Comparison of ENCODE assay signal across 10 mouse cellular contexts in genomic region chr12:4417626-4418263, GRCm38 (mm10).
"Had no signal": no experiment of that assay in that cellular context is flagged by ENCODE, and none has a peak within 500 bp of the region (broad histone marks: within the 10 kb centered on the region; RNA-seq: fewer than 3 reads in every experiment).

No protein-coding gene starts in this region.

- H3K27me3 ChIP-seq: limb, embryonic 15.5 days; liver, embryonic 13.5 days; lung, embryonic 15.5 days; midbrain, embryonic 13.5 days; stomach, embryonic 15.5 days had no signal

- H3K4me3 ChIP-seq: limb, embryonic 15.5 days; liver, embryonic 13.5 days; lung, embryonic 15.5 days; midbrain, embryonic 13.5 days; stomach, embryonic 15.5 days had no signal

- H3K4me2 ChIP-seq: limb, embryonic 15.5 days; liver, embryonic 13.5 days; lung, embryonic 15.5 days; midbrain, embryonic 13.5 days; stomach, embryonic 15.5 days had no signal

- H3K9me3 ChIP-seq: limb, embryonic 15.5 days; liver, embryonic 13.5 days; lung, embryonic 15.5 days; midbrain, embryonic 13.5 days; stomach, embryonic 15.5 days had no signal

- H3K9ac ChIP-seq: limb, embryonic 15.5 days; liver, embryonic 13.5 days; liver, postnatal 0 days; lung, embryonic 15.5 days; midbrain, embryonic 13.5 days; stomach, embryonic 15.5 days had no signal

- H3K36me3 ChIP-seq: limb, embryonic 15.5 days; liver, embryonic 13.5 days; lung, embryonic 15.5 days; stomach, embryonic 15.5 days had no signal

- H3K27ac ChIP-seq: limb, embryonic 15.5 days; liver, embryonic 13.5 days; lung, embryonic 15.5 days; midbrain, embryonic 13.5 days; stomach, embryonic 15.5 days had no signal

- ATAC-seq: liver, postnatal 0 days; midbrain, embryonic 13.5 days had no signal

- DNase-seq: kidney, postnatal 36 days; liver, embryonic 13.5 days; liver, postnatal 0 days; lung, postnatal 14 days; right cerebral cortex, postnatal 14 days; thymus, postnatal 36 days had no signal

- H3K4me1 ChIP-seq: limb, embryonic 15.5 days; liver, embryonic 13.5 days; lung, embryonic 15.5 days; midbrain, embryonic 13.5 days; stomach, embryonic 15.5 days had no signal
